Mouse (Mus musculus): ENCODE measurements at regions not wholly inside any gene's neighbourhood (a gene's known extent, or its start where the extent isn't known, plus 50 kb on each side); places are given as distances from the start of the nearest gene placed in this dataset.

- Histone ChIP-seq H3K79me2 (ENCODE audit: control insufficient read depth, insufficient read depth) (no peaks in the 10 kb centered on the region), H3K4me3 (no peak overlapping the region), H3K27me3 (ENCODE audit: control insufficient read depth, insufficient read depth, insufficient read length) (no peaks in the 10 kb centered on the region), H3K36me3 (ENCODE audit: control insufficient read depth, insufficient read depth) (no peaks in the 10 kb centered on the region), H3K4me2 (ENCODE audit: low read depth) (peak overlapping the region; percentile 30), H3ac (ENCODE audit: control insufficient read depth, insufficient read length) (no peak overlapping the region)
- TF ChIP-seq CEBPB (IDR thresholded peaks at IDR 0.05; ENCODE audit: insufficient read depth, poor library complexity, severe bottlenecking) (peak; percentile 74; the same call in 1 of the 2 replicates), MYOG (IDR thresholded peaks at IDR 0.05; ENCODE audit: control insufficient read depth in 1 of 3, insufficient read depth in 1 of 3, insufficient read length in 2 of 3, low read depth in 2 of 3) (no peak)
These were observed 120.4 kb upstream of the Usp24 start for GRCm38 (mm10) chr4:106195497-106196166.

GRCm38 (mm10) chr4:106199833-106200232 lies 116.2 kb upstream of the Usp24 start:
- no peaks in the 10 kb centered on the region for H3K36me3 ChIP-seq (ENCODE audit: control insufficient read depth, insufficient read depth)
- H3ac ChIP-seq (ENCODE audit: control insufficient read depth, insufficient read length) = no peak overlapping the region
- no peaks in the 10 kb centered on the region for H3K27me3 ChIP-seq (ENCODE audit: control insufficient read depth, insufficient read depth, insufficient read length)
- no peaks in the 10 kb centered on the region for H3K79me2 ChIP-seq (ENCODE audit: control insufficient read depth, insufficient read depth)
- H3K4me3 ChIP-seq = no peak overlapping the region
- no peak overlapping the region for H3K4me2 ChIP-seq (ENCODE audit: low read depth)
- TF ChIP-seq MYOG (IDR thresholded peaks at IDR 0.05; ENCODE audit: control insufficient read depth in 1 of 3, insufficient read depth in 1 of 3, insufficient read length in 2 of 3, low read depth in 2 of 3) (no peak), POLR2AphosphoS2 (IDR thresholded peaks at IDR 0.05; ENCODE audit: insufficient read length, low read depth) (no peak), CEBPB (IDR thresholded peaks at IDR 0.05; ENCODE audit: insufficient read depth, poor library complexity, severe bottlenecking) (no peak), TCF12 (IDR thresholded peaks at IDR 0.05; ENCODE audit: insufficient read depth, poor library complexity, severe bottlenecking) (no peak), MYOD1 (IDR thresholded peaks at IDR 0.05; ENCODE audit: control insufficient read depth in 1 of 3, insufficient read length in 2 of 3, low read depth in 2 of 3) (no peak), SRF (IDR thresholded peaks at IDR 0.05; ENCODE audit: control insufficient read depth, insufficient read length, low read depth) (no peak), POLR2A (IDR thresholded peaks at IDR 0.05; ENCODE audit: insufficient read length, low read depth) (no peak), REST (IDR thresholded peaks at IDR 0.05; ENCODE audit: insufficient read depth, insufficient read length) (no peak), E2F4 (IDR thresholded peaks at IDR 0.05; ENCODE audit: insufficient read depth) (no peak), USF1 (IDR thresholded peaks at IDR 0.05; ENCODE audit: low read depth) (no peak), TCF3 (IDR thresholded peaks at IDR 0.05; ENCODE audit: insufficient read length, low read depth) (no peak), MAX (IDR thresholded peaks at IDR 0.05; ENCODE audit: low read depth) (no peak)

GRCm38 (mm10) chr4:106200241-106200640 lies 115.8 kb upstream of the Usp24 start:
- H3K36me3 ChIP-seq (ENCODE audit: control insufficient read depth, insufficient read depth) = no peaks in the 10 kb centered on the region
- no peak overlapping the region for H3K4me3 ChIP-seq
- H3K79me2 ChIP-seq (ENCODE audit: control insufficient read depth, insufficient read depth) = no peaks in the 10 kb centered on the region
- H3K4me2 ChIP-seq (ENCODE audit: low read depth) = no peak overlapping the region
- no peak for TF ChIP-seq TCF12 (IDR thresholded peaks at IDR 0.05; ENCODE audit: insufficient read depth, poor library complexity, severe bottlenecking)
- no peak for TF ChIP-seq POLR2AphosphoS2 (IDR thresholded peaks at IDR 0.05; ENCODE audit: insufficient read length, low read depth)
- no peak for TF ChIP-seq POLR2A (IDR thresholded peaks at IDR 0.05; ENCODE audit: insufficient read length, low read depth)
- TF ChIP-seq REST (IDR thresholded peaks at IDR 0.05; ENCODE audit: insufficient read depth, insufficient read length) = no peak
- TF ChIP-seq MYOG (IDR thresholded peaks at IDR 0.05; ENCODE audit: control insufficient read depth in 1 of 3, insufficient read depth in 1 of 3, insufficient read length in 2 of 3, low read depth in 2 of 3) = no peak
- no peak for TF ChIP-seq TCF3 (IDR thresholded peaks at IDR 0.05; ENCODE audit: insufficient read length, low read depth)
- no peak for TF ChIP-seq MYOD1 (IDR thresholded peaks at IDR 0.05; ENCODE audit: control insufficient read depth in 1 of 3, insufficient read length in 2 of 3, low read depth in 2 of 3)
- TF ChIP-seq MAX (IDR thresholded peaks at IDR 0.05; ENCODE audit: low read depth) = no peak
- TF ChIP-seq SRF (IDR thresholded peaks at IDR 0.05; ENCODE audit: control insufficient read depth, insufficient read length, low read depth) = no peak
- TF ChIP-seq CEBPB (IDR thresholded peaks at IDR 0.05; ENCODE audit: insufficient read depth, poor library complexity, severe bottlenecking) = no peak
- TF ChIP-seq USF1 (IDR thresholded peaks at IDR 0.05; ENCODE audit: low read depth) = no peak
- no peak for TF ChIP-seq E2F4 (IDR thresholded peaks at IDR 0.05; ENCODE audit: insufficient read depth)
- H3ac ChIP-seq (ENCODE audit: control insufficient read depth, insufficient read length) = no peak overlapping the region
- no peaks in the 10 kb centered on the region for H3K27me3 ChIP-seq (ENCODE audit: control insufficient read depth, insufficient read depth, insufficient read length)

DNA sequence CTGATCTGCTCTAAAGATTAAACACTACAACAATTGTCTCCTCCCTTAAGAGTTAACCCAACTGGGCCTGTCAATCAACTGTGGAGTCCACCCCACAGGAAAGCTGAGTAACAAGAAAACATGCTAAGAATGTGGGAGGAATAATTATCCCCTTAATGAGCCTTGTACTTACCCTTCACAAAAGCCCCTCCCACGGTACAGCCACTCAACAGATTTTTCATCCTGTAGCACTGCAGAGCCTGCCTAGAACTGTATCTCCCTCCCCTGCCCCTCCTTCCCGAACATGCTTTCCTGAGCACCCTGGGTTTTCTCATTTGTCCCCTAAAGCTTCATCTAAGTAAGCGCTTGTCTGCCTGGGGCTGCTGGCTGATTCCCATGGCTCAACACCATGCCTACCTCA lies 113.5 kb upstream of the Usp24 start:
- Histone ChIP-seq H3ac (ENCODE audit: control insufficient read depth, insufficient read length) (no peak overlapping the region), H3K27me3 (ENCODE audit: control insufficient read depth, insufficient read depth, insufficient read length) (no peaks in the 10 kb centered on the region), H3K4me2 (ENCODE audit: low read depth) (no peak overlapping the region), H3K4me3 (no peak overlapping the region), H3K36me3 (ENCODE audit: control insufficient read depth, insufficient read depth) (no peaks in the 10 kb centered on the region), H3K79me2 (ENCODE audit: control insufficient read depth, insufficient read depth) (no peaks in the 10 kb centered on the region)
- no peak for TF ChIP-seq USF1 (IDR thresholded peaks at IDR 0.05; ENCODE audit: low read depth)
- TF ChIP-seq POLR2AphosphoS2 (IDR thresholded peaks at IDR 0.05; ENCODE audit: insufficient read length, low read depth) = no peak
- no peak for TF ChIP-seq E2F4 (IDR thresholded peaks at IDR 0.05; ENCODE audit: insufficient read depth)
- TF ChIP-seq SRF (IDR thresholded peaks at IDR 0.05; ENCODE audit: control insufficient read depth, insufficient read length, low read depth) = no peak
- no peak for TF ChIP-seq MYOG (IDR thresholded peaks at IDR 0.05; ENCODE audit: control insufficient read depth in 1 of 3, insufficient read depth in 1 of 3, insufficient read length in 2 of 3, low read depth in 2 of 3)
- no peak for TF ChIP-seq MYOD1 (IDR thresholded peaks at IDR 0.05; ENCODE audit: control insufficient read depth in 1 of 3, insufficient read length in 2 of 3, low read depth in 2 of 3)
- TF ChIP-seq REST (IDR thresholded peaks at IDR 0.05; ENCODE audit: insufficient read depth, insufficient read length) = no peak
- no peak for TF ChIP-seq TCF3 (IDR thresholded peaks at IDR 0.05; ENCODE audit: insufficient read length, low read depth)
- no peak for TF ChIP-seq CEBPB (IDR thresholded peaks at IDR 0.05; ENCODE audit: insufficient read depth, poor library complexity, severe bottlenecking)
- no peak for TF ChIP-seq MAX (IDR thresholded peaks at IDR 0.05; ENCODE audit: low read depth)
- TF ChIP-seq POLR2A (IDR thresholded peaks at IDR 0.05; ENCODE audit: insufficient read length, low read depth) = no peak
- no peak for TF ChIP-seq TCF12 (IDR thresholded peaks at IDR 0.05; ENCODE audit: insufficient read depth, poor library complexity, severe bottlenecking)

Data from myocyte (in vitro differentiated cells).